Mouse (Mus musculus) liver, adult 2 months (tissue): Measurements from ENCODE around the gene Slc48a1. TPM values are rescaled to one million over a fixed set of nuclear protein-coding genes. Genes with fewer than 3 reads are reported as not detected.

Source experiments
- DNase-seq: peaks from one replicate; pipeline ENCODE4 v3.0.0-alpha.2; 2011; ENCODE audit warnings: low read depth, low spot score; ENCODE audit errors: extremely low read depth
- H3K27ac ChIP-seq: fragments of 200-500 bp; replicated peaks from 2 replicates; pipeline ENCODE4 v1.5.1; 2012; ENCODE audit warnings: low read depth, mild to moderate bottlenecking, control low read depth, inconsistent platforms, low read length; ENCODE audit not compliant: insufficient read depth
- H3K27me3 ChIP-seq: fragments of 200-500 bp; 2 replicates; pipeline ENCODE4 v1.6.1; 2012; ENCODE audit warnings: mild to moderate bottlenecking, moderate library complexity, low read length, inconsistent platforms; ENCODE audit not compliant: control insufficient read depth, insufficient read depth
- H3K36me3 ChIP-seq: fragments of 200-500 bp; 2 replicates; pipeline ENCODE4 v1.6.1; 2012; ENCODE audit warnings: low read length, inconsistent platforms; ENCODE audit not compliant: control insufficient read depth, insufficient read depth
- H3K4me1 ChIP-seq: fragments of 200-500 bp; 2 replicates; pipeline ENCODE4 v1.6.1; 2011; ENCODE audit warnings: low read length; ENCODE audit not compliant: control insufficient read depth, insufficient read depth
- H3K4me3 ChIP-seq: fragments of 200-500 bp; 2 replicates; pipeline ENCODE4 v1.5.1; 2011; ENCODE audit warnings: low read depth, mild to moderate bottlenecking, control low read depth, low read length, moderate library complexity; ENCODE audit not compliant: insufficient read depth
- H3K79me2 ChIP-seq: fragments of 200-500 bp; 2 replicates; pipeline ENCODE4 v1.6.1; 2012; ENCODE audit warnings: inconsistent platforms, mild to moderate bottlenecking, low read length, moderate library complexity; ENCODE audit not compliant: control insufficient read depth, insufficient read depth
- H3K9ac ChIP-seq: fragments of 200-500 bp; 2 replicates; pipeline ENCODE4 v1.6.1; 2012; ENCODE audit warnings: low read depth, mild to moderate bottlenecking, control low read depth, inconsistent platforms, low read length
- CTCF ChIP-seq: fragments of 200-500 bp; IDR thresholded peaks from 2 replicates; pipeline ENCODE4 v1.5.1; 2011; ENCODE audit warnings: low read depth, low read length, control low read depth
- POLR2A ChIP-seq: fragments of 200-500 bp; IDR thresholded peaks from 2 replicates; pipeline ENCODE4 v1.6.1; 2011; ENCODE audit warnings: low read length, control low read depth; ENCODE audit not compliant: insufficient read depth; ENCODE audit errors: extremely low read depth
- WGBS: fragments of 180-500 bp; shearing (Covaris S2); methylation state at CpG from one replicate; pipeline ENCODE4 v1.1.7; 2018; 5-methylcytosine and 5-hydroxymethylcytosine counted together
- polyA plus RNA-seq: library from polyadenylated mRNA; depleted of rRNA; stranded (reverse); fragments of >200 nt; gene quantifications from 2 replicates; pipeline ENCODE4 v1.2.3, GENCODE M21; 2012
- total RNA-seq: library from RNA; depleted of rRNA; stranded (reverse); fragments of >200 nt; gene quantifications from 2 replicates; pipeline ENCODE4 v1.2.3, GENCODE M21; 2014

Gene Slc48a1
- total and polyA plus RNA-seq, 2 experiments: 15.2 to 54.9 TPM

DNA sequence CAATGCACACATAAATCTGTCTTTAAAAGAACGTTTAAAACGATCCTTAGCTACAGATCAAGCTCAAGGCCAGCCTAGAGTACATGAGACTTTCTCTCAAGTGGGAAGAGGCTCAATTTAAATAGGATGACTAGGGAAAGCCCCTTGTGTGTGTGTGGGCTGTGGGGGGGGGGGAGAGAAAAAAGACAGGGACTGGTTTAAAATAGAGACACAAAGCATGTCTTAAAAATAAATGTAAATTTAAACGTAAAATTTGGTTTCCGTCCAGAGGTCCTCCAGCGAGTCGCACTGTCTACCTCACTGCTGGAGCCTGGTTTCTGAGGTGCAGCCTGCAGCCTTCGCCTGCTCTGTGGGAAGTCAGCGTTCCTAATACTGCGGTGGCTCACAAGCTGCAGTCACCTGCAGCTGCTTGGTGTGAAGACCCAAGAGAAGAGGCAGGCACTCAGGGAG lies 38.0 kb upstream of the Slc48a1 start:
- Histone ChIP-seq H3K4me3 (no peak overlapping the region), H3K9ac (no peak overlapping the region), H3K27me3 (no peaks in the 10 kb centered on the region), H3K4me1 (no peaks in the 10 kb centered on the region), H3K79me2 (no peaks in the 10 kb centered on the region), H3K36me3 (no peaks in the 10 kb centered on the region), H3K27ac (no peak overlapping the region)
- WGBS: 86% methylated on average over 9 of the region's 9 CpGs
- no peak for DNase-seq
- no peak for TF ChIP-seq POLR2A
- TF ChIP-seq CTCF: no peak

- H3K36me3 ChIP-seq: no peaks in the 10 kb centered on the region
- no peak overlapping the region for H3K4me3 ChIP-seq
- H3K79me2 ChIP-seq: no peaks in the 10 kb centered on the region
- no peaks in the 10 kb centered on the region for H3K4me1 ChIP-seq
- H3K27me3 ChIP-seq: no peaks in the 10 kb centered on the region
- WGBS: 80% methylated on average over 12 of the region's 12 CpGs
- H3K27ac ChIP-seq: no peak overlapping the region
- no peak overlapping the region for H3K9ac ChIP-seq
- TF ChIP-seq CTCF (no peak), POLR2A (no peak)
- no peak for DNase-seq
These were observed 36.7 kb upstream of the Slc48a1 start for GRCm38 (mm10) chr15:97741662-97742061.

- 73% methylated on average over 7 of the region's 7 CpGs for WGBS
- Histone ChIP-seq H3K4me3 (no peak overlapping the region), H3K27me3 (no peaks in the 10 kb centered on the region), H3K36me3 (no peaks in the 10 kb centered on the region), H3K4me1 (no peaks in the 10 kb centered on the region), H3K27ac (no peak overlapping the region), H3K79me2 (no peaks in the 10 kb centered on the region), H3K9ac (no peak overlapping the region)
- TF ChIP-seq POLR2A (no peak), CTCF (no peak)
- DNase-seq: no peak
These were observed 36.2 kb upstream of the Slc48a1 start for GRCm38 (mm10) chr15:97742074-97742473.

- no peaks in the 10 kb centered on the region for H3K36me3 ChIP-seq
- no peaks in the 10 kb centered on the region for H3K79me2 ChIP-seq
- WGBS: 78% methylated on average over 4 of the region's 4 CpGs
- no peaks in the 10 kb centered on the region for H3K27me3 ChIP-seq
- H3K27ac ChIP-seq: no peak overlapping the region
- no peak overlapping the region for H3K9ac ChIP-seq
- DNase-seq: no peak
- no peaks in the 10 kb centered on the region for H3K4me1 ChIP-seq
- TF ChIP-seq CTCF: no peak
- no peak for TF ChIP-seq POLR2A
- H3K4me3 ChIP-seq: no peak overlapping the region
These were observed 35.7 kb upstream of the Slc48a1 start for GRCm38 (mm10) chr15:97742600-97742999.

DNA sequence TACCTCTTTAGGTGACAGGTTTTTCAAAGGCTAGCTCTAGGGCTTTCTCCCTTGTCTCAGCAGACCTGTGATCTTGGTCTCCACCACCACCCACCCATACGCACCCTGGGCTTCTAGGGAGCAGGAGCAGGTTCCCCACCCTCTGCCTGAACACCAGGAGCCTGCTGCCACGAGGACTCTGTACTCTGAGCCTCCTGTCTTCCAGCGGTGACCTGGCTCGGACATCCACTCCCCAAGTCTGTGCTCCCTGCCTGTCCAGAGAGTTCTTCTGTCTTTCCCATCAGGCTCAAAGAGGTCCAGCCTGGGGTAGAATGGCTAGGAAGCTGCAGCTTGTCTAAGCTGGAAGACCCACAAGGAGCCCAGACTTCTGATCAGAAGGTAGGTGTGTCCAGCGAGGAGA lies 35.1 kb upstream of the Slc48a1 start:
- Histone ChIP-seq H3K79me2 (no peaks in the 10 kb centered on the region), H3K36me3 (no peaks in the 10 kb centered on the region), H3K4me3 (no peak overlapping the region), H3K27ac (no peak overlapping the region), H3K27me3 (no peaks in the 10 kb centered on the region), H3K9ac (no peak overlapping the region), H3K4me1 (no peaks in the 10 kb centered on the region)
- no peak for TF ChIP-seq POLR2A
- TF ChIP-seq CTCF: no peak
- 84% methylated on average over 5 of the region's 5 CpGs for WGBS
- DNase-seq: no peak

DNA sequence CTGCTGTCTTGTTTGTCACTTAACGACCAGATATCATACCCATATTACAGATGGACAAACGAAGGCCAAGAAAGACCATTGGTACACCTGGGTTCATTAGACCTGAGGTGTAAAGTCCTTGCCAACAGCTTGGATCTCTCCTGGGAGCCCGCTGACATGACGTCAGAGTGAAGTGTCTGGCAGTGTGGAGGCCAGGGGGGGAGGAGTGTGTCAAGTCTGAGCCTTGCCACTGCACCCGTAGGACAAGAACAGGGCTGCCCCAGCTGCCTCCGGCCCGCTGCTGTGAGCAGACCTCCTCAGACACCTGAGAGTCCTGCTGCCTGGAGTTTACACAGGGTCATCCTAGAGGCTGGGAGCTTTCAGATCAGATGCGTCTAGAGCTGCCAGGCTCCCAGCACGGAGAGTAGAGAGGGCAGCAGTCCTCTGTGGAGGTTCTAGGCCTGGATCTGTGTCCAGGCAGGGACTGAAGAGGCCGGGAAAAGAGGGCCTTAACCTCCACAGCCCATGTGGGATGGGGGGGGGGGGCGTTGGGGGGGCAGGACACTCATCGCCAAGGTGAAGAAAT lies 34.3 kb upstream of the Slc48a1 start:
- WGBS: 83% methylated on average over 12 of the region's 12 CpGs
- DNase-seq: no peak
- no peak overlapping the region for H3K9ac ChIP-seq

More for the DNA sequence above, 34.3 kb upstream of the Slc48a1 start:
- Histone ChIP-seq H3K27me3 (no peaks in the 10 kb centered on the region), H3K4me3 (no peak overlapping the region), H3K27ac (no peak overlapping the region), H3K36me3 (no peaks in the 10 kb centered on the region), H3K4me1 (no peaks in the 10 kb centered on the region), H3K79me2 (no peaks in the 10 kb centered on the region)
- TF ChIP-seq POLR2A: no peak
- TF ChIP-seq CTCF: no peak
